Mouse (Mus musculus) midbrain, embryonic 13.5 days (tissue): Measurements from ENCODE around the gene Ankrd55. TPM values are rescaled to one million over a fixed set of nuclear protein-coding genes. Genes with fewer than 3 reads are reported as not detected.
"Not testable (repeated sequence)": the region's sequence is repeated elsewhere in the genome, so short reads cannot be mapped to it uniquely, and the experiment has no call there.

Source experiments
- ATAC-seq: fragments of 200-750 bp; cut with Nextera tagmentation; 2 replicates; pipeline ENCODE4 v1.8.0; 2017; ENCODE audit warnings: mild to moderate bottlenecking, moderate TSS enrichment, moderate library complexity
- H3K27ac ChIP-seq: fragments of 300-500 bp; sonication (generic); 2 replicates; pipeline ENCODE4 v1.5.1; 2015; ENCODE audit warnings: inconsistent platforms, mild to moderate bottlenecking, moderate library complexity
- H3K27me3 ChIP-seq: fragments of 300-500 bp; sonication (generic); 2 replicates; pipeline ENCODE4 v1.6.1; 2015; ENCODE audit warnings: mild to moderate bottlenecking, inconsistent platforms
- H3K36me3 ChIP-seq: fragments of 300-500 bp; sonication (generic); 2 replicates; pipeline ENCODE4 v1.6.1; 2015; ENCODE audit warnings: mild to moderate bottlenecking, inconsistent platforms
- H3K4me1 ChIP-seq: fragments of 300-500 bp; sonication (generic); replicated peaks from 2 replicates; pipeline ENCODE4 v1.6.1; 2015; ENCODE audit warnings: inconsistent platforms
- H3K4me2 ChIP-seq: fragments of 300-500 bp; sonication (generic); replicated peaks from 2 replicates; pipeline ENCODE4 v1.6.1; 2015; ENCODE audit warnings: moderate library complexity, mild to moderate bottlenecking, inconsistent platforms
- H3K4me3 ChIP-seq: fragments of 300-500 bp; sonication (generic); replicated peaks from 2 replicates; pipeline ENCODE4 v1.5.1; 2015; ENCODE audit warnings: mild to moderate bottlenecking, inconsistent platforms
- H3K9ac ChIP-seq: fragments of 300-500 bp; sonication (generic); replicated peaks from 2 replicates; pipeline ENCODE4 v1.6.1; 2015; ENCODE audit warnings: mild to moderate bottlenecking, inconsistent platforms
- H3K9me3 ChIP-seq: fragments of 300-500 bp; sonication (generic); 2 replicates; pipeline ENCODE4 v1.6.1; 2016; ENCODE audit warnings: mild to moderate bottlenecking, inconsistent platforms
- WGBS: fragments of 180-500 bp; shearing (Covaris S2); methylation state at CpG from one replicate; pipeline ENCODE4 v1.1.7; 2015; 5-methylcytosine and 5-hydroxymethylcytosine counted together
- polyA plus RNA-seq: library from polyadenylated mRNA; unstranded; fragments of >200 nt; fragmentation: Nextera tagmentation; extraction: Ambion mirVana; gene quantifications from 2 replicates; pipeline ENCODE4 v1.2.1, GENCODE M21; 2015

Ankrd55 gene
- polyA plus RNA-seq, 1 experiment from 2014 or later, result 3.9 TPM

GRCm38 (mm10) chr13:112297781-112298180 lies 9.5 kb downstream of the Ankrd55 start:
- ATAC-seq, result no peak
- WGBS, result 94% methylated on average over 6 of the region's 6 CpGs
- Histone ChIP-seq H3K27me3 (no peaks in the 10 kb centered on the region), H3K4me2 (no peak overlapping the region), H3K4me3 (no peak overlapping the region), H3K9ac (no peak overlapping the region), H3K4me1 (no peaks in the 10 kb centered on the region), H3K9me3 (no peaks in the 10 kb centered on the region), H3K27ac (no peak overlapping the region), H3K36me3 (no peaks in the 10 kb centered on the region)

GRCm38 (mm10) chr13:112303429-112303828 lies 15.2 kb downstream of the Ankrd55 start:
- no peak overlapping the region for H3K27ac ChIP-seq
- no peak overlapping the region for H3K4me3 ChIP-seq
- H3K9me3 ChIP-seq, result no peaks in the 10 kb centered on the region
- 95% methylated on average over 2 of the region's 2 CpGs for WGBS
- no peak overlapping the region for H3K9ac ChIP-seq
- H3K4me2 ChIP-seq, result no peak overlapping the region
- no peaks in the 10 kb centered on the region for H3K27me3 ChIP-seq
- H3K4me1 ChIP-seq, result no peaks in the 10 kb centered on the region
- no peaks in the 10 kb centered on the region for H3K36me3 ChIP-seq
- no peak for ATAC-seq

GRCm38 (mm10) chr13:112308672-112309071 lies 20.4 kb downstream of the Ankrd55 start:
- no peak overlapping the region for H3K4me3 ChIP-seq
- no peaks in the 10 kb centered on the region for H3K9me3 ChIP-seq
- H3K4me1 ChIP-seq, result no peaks in the 10 kb centered on the region
- WGBS, result 17% methylated on average over 1 of the region's 1 CpGs
- ATAC-seq, result no peak
- H3K27me3 ChIP-seq, result no peaks in the 10 kb centered on the region
- no peak overlapping the region for H3K9ac ChIP-seq
- H3K36me3 ChIP-seq, result no peaks in the 10 kb centered on the region
- H3K27ac ChIP-seq, result no peak overlapping the region
- H3K4me2 ChIP-seq, result no peak overlapping the region

GRCm38 (mm10) chr13:112311611-112312010 lies 23.4 kb downstream of the Ankrd55 start:
- not testable (repeated sequence) for H3K9me3 ChIP-seq, ATAC-seq, H3K4me2 ChIP-seq, H3K27me3 ChIP-seq, H3K36me3 ChIP-seq, H3K9ac ChIP-seq, H3K27ac ChIP-seq, H3K4me1 ChIP-seq, H3K4me3 ChIP-seq
- 74% methylated on average over 3 of the region's 3 CpGs for WGBS

GRCm38 (mm10) chr13:112315442-112315841 lies 27.2 kb downstream of the Ankrd55 start:
- Histone ChIP-seq H3K27me3 (no peaks in the 10 kb centered on the region), H3K9me3 (no peaks in the 10 kb centered on the region), H3K4me3 (no peak overlapping the region), H3K27ac (no peak overlapping the region), H3K9ac (no peak overlapping the region), H3K4me2 (no peak overlapping the region), H3K4me1 (0 out of 2 replicates have a peak, but pooled peaks cover 5% of the 10 kb centered on the region), H3K36me3 (no peaks in the 10 kb centered on the region)
- ATAC-seq, result peak; percentile 72; the same call in 1 of the 2 replicates
- 11% methylated on average over 3 of the region's 3 CpGs for WGBS

- Histone ChIP-seq H3K9ac (no peak overlapping the region), H3K4me1 (0 out of 2 replicates have a peak, but pooled peaks cover 5% of the 10 kb centered on the region), H3K27ac (no peak overlapping the region), H3K27me3 (no peaks in the 10 kb centered on the region), H3K36me3 (no peaks in the 10 kb centered on the region), H3K9me3 (no peaks in the 10 kb centered on the region), H3K4me3 (no peak overlapping the region), H3K4me2 (no peak overlapping the region)
- ATAC-seq, result no peak
- 83% methylated on average over 11 of the region's 11 CpGs for WGBS
Observed at GRCm38 (mm10) chr13:112316622-112317482, 28.6 kb downstream of the Ankrd55 start.

- H3K4me1 ChIP-seq, result 0 out of 2 replicates have a peak, but pooled peaks cover 5% of the 10 kb centered on the region
- H3K4me3 ChIP-seq, result no peak overlapping the region
- H3K27ac ChIP-seq, result no peak overlapping the region
- ATAC-seq, result no peak
- H3K36me3 ChIP-seq, result no peaks in the 10 kb centered on the region
- H3K9me3 ChIP-seq, result no peaks in the 10 kb centered on the region
- no peaks in the 10 kb centered on the region for H3K27me3 ChIP-seq
- no peak overlapping the region for H3K9ac ChIP-seq
- no peak overlapping the region for H3K4me2 ChIP-seq
- 88% methylated on average over 8 of the region's 8 CpGs for WGBS
Observed at GRCm38 (mm10) chr13:112318124-112318523, 29.9 kb downstream of the Ankrd55 start.

- H3K9ac ChIP-seq, result no peak overlapping the region
Observed at GRCm38 (mm10) chr13:112323591-112324266, 35.5 kb downstream of the Ankrd55 start.

GRCm38 (mm10) chr13:112325126-112325525 lies 36.9 kb downstream of the Ankrd55 start:
- Histone ChIP-seq H3K36me3 (no peaks in the 10 kb centered on the region), H3K4me2 (no peak overlapping the region), H3K9me3 (no peaks in the 10 kb centered on the region), H3K9ac (no peak overlapping the region), H3K4me1 (no peaks in the 10 kb centered on the region; the same call in 1 of the 2 replicates), H3K27ac (no peak overlapping the region), H3K4me3 (no peak overlapping the region), H3K27me3 (no peaks in the 10 kb centered on the region)
- ATAC-seq, result no peak
- whole genome bisulfite sequencing, result 96% methylated on average over 2 of the region's 2 CpGs

More at GRCm38 (mm10) chr13:112323591-112324266, 35.5 kb downstream of the Ankrd55 start:
- Histone ChIP-seq H3K27ac (no peak overlapping the region), H3K36me3 (no peaks in the 10 kb centered on the region), H3K4me3 (no peak overlapping the region), H3K27me3 (no peaks in the 10 kb centered on the region), H3K4me2 (no peak overlapping the region), H3K4me1 (no peaks in the 10 kb centered on the region), H3K9me3 (no peaks in the 10 kb centered on the region)
- no peak for ATAC-seq
- 73% methylated on average over 12 of the region's 12 CpGs for WGBS

GRCm38 (mm10) chr13:112326403-112326802 lies 38.2 kb downstream of the Ankrd55 start:
- Histone ChIP-seq H3K9ac (no peak overlapping the region), H3K4me3 (no peak overlapping the region), H3K4me2 (no peak overlapping the region), H3K4me1 (peaks cover 12% of the 10 kb centered on the region), H3K27me3 (no peaks in the 10 kb centered on the region), H3K36me3 (no peaks in the 10 kb centered on the region), H3K9me3 (no peaks in the 10 kb centered on the region), H3K27ac (no peak overlapping the region)
- 82% methylated on average over 7 of the region's 7 CpGs for WGBS
- ATAC-seq, result no peak

- Histone ChIP-seq H3K4me3 (no peak overlapping the region), H3K9me3 (no peaks in the 10 kb centered on the region), H3K27ac (no peak overlapping the region), H3K4me1 (peaks cover 17% of the 10 kb centered on the region), H3K4me2 (no peak overlapping the region), H3K36me3 (no peaks in the 10 kb centered on the region), H3K27me3 (no peaks in the 10 kb centered on the region), H3K9ac (no peak overlapping the region)
- ATAC-seq, result no peak
- WGBS, result 93% methylated on average over 5 of the region's 5 CpGs
Observed at GRCm38 (mm10) chr13:112326977-112327376, 38.7 kb downstream of the Ankrd55 start.

GRCm38 (mm10) chr13:112327511-112327910 lies 39.3 kb downstream of the Ankrd55 start:
- Histone ChIP-seq H3K4me1 (peaks cover 23% of the 10 kb centered on the region), H3K4me2 (no peak overlapping the region), H3K27ac (no peak overlapping the region), H3K27me3 (no peaks in the 10 kb centered on the region), H3K36me3 (no peaks in the 10 kb centered on the region), H3K9ac (no peak overlapping the region), H3K9me3 (no peaks in the 10 kb centered on the region), H3K4me3 (no peak overlapping the region)
- 75% methylated on average over 4 of the region's 4 CpGs for WGBS
- no peak for ATAC-seq
